Mouse (Mus musculus) spleen, embryonic (tissue): Measurements from ENCODE around the gene Ech1.

Experiments
- CTCF ChIA-PET: fragments of 350-600 bp; sonication (Branson Sonifier 250); formaldehyde crosslinking; loops from one replicate; lab custom pipeline; 2022; lab: Charles Lee

Ech1 gene

GRCm38 (mm10) chr7:28881199-28881598 is 56.2 kb downstream of the Ech1 start, which contains the start of gene Capn12:
Capn12 (plus strand) TSS chr7:28881422.
- CTCF ChIA-PET = no interaction called here
